Mouse (Mus musculus): ENCODE results near the gene Abcb1a. TPM values are rescaled to one million over a fixed set of nuclear protein-coding genes. Genes with fewer than 3 reads are reported as not detected.
A peak's percentile ranks its signal among the peaks of the same experiment; 100 is the strongest.

Gene Abcb1a
- 1.9 and 2.2 TPM in 2 replicates for polyA plus RNA-seq (2012; ENCODE audit: insufficient read depth, insufficient read length, missing spikeins)

DNA sequence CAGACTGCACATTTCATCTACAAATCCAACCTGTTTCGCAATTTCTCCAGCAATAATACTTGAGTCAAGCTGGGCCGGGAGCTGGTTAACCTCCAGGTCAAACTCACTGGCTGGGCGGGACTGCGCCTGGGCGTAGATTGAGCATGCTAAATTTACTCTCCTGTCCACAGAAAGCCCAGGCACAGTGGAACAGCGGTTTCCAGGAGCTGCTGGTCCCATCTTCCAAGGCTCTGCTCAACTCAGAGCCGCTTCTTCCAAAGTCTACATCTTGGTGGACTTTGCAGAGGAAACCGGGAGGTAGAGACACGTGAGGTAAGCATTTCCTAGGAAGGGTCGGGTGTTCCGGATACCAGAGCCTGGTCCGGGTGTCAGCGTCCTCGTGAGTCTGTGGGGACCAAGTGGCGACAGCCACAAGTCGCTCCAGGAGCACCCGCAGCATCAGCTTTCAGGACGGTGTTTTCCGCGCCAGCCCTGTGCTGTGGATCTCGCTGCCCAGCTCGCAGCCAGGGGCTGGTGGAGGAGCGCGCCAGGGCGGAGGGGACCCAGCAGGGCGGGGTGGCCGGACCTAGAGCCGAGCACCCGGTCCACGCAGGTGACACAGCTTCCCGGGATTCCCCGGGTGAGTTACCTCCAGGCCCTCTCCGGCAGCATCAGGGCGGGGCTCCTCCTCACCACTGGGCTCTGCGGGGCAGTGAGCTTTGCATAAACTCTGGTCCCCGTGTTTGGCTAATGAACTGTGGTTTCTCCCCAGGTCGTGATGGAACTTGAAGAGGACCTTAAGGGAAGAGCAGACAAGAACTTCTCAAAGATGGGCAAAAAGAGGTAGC is at the start of gene Abcb1a:
Gene Abcb1a (plus strand): TSS at position 167 of the 827 bp plus-strand sequence.
- Histone ChIP-seq H3K27ac (replicated peaks; ENCODE audit: low read depth, low read length) (no peak within 1 kb of the TSS), H3K4me3 (ENCODE audit: insufficient read depth, low read depth, low read length) (peak within 1 kb of the TSS; percentile 60), H3K4me1 (ENCODE audit: control insufficient read depth, insufficient read depth, insufficient read length, low read length) (no peaks in the 10 kb centered on the region)

DNA sequence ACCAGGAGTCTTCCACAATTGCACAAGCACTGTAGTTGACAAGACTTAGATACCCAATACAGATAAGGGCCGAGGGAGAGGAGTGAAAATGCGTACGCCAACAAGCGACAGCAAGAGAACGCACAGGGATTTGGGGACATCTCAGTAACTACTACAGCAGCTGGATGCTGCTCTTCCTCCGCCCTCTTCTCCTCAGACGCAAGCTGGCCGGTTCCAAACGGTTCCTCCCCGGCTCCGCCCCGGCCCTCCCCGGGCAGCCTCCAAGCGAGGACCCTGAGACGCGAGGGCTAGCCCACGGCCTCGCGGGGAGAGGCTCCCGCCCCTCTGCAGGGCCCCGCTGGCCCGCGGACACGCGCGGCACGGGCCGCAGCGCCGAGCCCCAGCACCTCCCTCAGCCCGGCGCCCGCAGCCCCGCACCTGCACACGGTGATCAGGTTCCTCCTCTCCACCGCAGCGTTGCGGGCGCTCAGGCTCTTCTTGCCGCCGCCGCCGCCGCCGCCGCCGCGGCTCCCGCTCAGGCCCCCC is 37.7 kb upstream of the Abcb1a start:
- Histone ChIP-seq H3K27ac (replicated peaks; ENCODE audit: low read depth, low read length) (no peak overlapping the region), H3K4me3 (ENCODE audit: insufficient read depth, low read depth, low read length) (peak overlapping the region; percentile 96), H3K4me1 (ENCODE audit: control insufficient read depth, insufficient read depth, insufficient read length, low read length) (no peaks in the 10 kb centered on the region)

DNA sequence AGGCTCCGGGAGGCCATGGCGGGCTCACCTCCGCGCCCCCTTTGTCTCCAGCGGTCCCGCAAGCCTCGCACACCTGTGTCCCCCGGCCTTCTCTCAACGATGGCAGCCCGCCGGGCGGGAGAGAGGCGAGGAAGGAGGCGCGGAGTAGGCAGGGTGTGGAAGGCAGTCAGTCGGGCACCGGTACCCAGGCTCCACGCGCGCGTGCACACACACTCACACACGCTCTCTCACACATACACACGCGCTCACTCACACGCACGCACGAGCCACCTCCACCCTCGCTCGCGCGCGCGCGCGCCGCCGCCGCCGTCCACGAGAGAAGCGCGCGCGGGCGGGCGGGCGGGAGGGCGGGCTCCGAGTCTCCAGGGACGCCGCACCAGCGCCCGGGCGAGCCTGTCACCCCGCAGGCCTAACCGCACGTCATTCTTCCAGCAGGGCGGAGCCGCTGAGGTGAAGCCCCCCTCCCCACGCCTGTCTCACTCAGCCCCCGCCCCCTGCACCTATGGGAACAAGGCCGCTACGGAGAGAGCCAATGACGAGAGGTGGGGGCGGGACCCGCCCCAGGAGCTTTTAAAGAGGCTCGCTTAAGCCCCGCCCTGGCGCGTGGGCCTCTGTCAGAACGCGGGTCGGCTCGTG is 37.2 kb upstream of the Abcb1a start, which contains the start of gene Rundc3b:
Gene Rundc3b (minus strand): TSS at position 357 of the 636 bp plus-strand sequence.
- no peak within 1 kb of the TSS for H3K27ac ChIP-seq (replicated peaks; ENCODE audit: low read depth, low read length)
- peak within 1 kb of the TSS; percentile 96 for H3K4me3 ChIP-seq (ENCODE audit: insufficient read depth, low read depth, low read length)
- H3K4me1 ChIP-seq (ENCODE audit: control insufficient read depth, insufficient read depth, insufficient read length, low read length): no peaks in the 10 kb centered on the region

DNA sequence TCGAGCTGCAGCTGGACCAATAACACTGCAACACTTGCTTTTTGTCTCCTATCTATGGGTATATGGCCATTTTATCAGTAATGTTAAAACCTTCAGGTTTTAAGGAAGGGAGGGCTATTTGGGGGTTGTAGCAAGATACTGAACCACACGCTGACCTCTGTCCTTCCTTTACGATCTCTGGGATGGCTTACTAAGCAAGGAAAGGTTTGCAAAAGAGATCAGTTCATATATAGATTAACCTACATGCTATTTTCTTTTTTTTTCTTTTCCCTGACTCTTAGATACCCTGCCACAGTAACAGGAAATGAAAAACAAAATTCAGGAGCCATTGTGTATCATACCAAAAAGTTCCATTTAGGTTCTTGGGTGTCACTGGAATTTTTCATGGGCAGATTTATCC is 27.0 kb upstream of the Abcb1a start:
- Histone ChIP-seq H3K4me3 (ENCODE audit: insufficient read depth, low read depth, low read length) (no peak overlapping the region), H3K27ac (replicated peaks; ENCODE audit: low read depth, low read length) (no peak overlapping the region), H3K4me1 (ENCODE audit: control insufficient read depth, insufficient read depth, insufficient read length, low read length) (no peaks in the 10 kb centered on the region)

DNA sequence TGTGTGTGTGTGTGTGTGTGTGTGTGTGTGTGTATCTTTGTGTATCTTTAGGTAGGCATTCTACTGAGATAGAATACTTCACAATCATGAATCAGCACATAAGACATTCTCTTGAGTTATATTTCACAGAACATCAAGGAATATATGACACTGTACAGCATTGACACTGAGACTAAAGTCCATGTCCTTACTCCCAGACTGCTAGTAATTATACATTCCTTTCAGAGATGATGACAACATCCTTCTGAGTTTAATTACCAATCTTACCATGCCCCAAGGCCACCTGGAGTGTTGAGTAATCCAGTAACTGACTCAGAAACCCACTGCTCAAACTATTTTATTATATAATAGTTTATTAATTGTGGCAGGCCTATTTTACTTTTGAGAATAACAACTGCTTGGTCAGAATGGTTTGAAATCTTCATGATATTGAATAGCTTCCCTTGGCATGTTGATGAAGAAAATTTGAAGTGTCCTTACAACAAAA is 25.3 kb upstream of the Abcb1a start:
- Histone ChIP-seq H3K27ac (replicated peaks; ENCODE audit: low read depth, low read length) (no peak overlapping the region), H3K4me3 (ENCODE audit: insufficient read depth, low read depth, low read length) (no peak overlapping the region), H3K4me1 (ENCODE audit: control insufficient read depth, insufficient read depth, insufficient read length, low read length) (no peaks in the 10 kb centered on the region)

DNA sequence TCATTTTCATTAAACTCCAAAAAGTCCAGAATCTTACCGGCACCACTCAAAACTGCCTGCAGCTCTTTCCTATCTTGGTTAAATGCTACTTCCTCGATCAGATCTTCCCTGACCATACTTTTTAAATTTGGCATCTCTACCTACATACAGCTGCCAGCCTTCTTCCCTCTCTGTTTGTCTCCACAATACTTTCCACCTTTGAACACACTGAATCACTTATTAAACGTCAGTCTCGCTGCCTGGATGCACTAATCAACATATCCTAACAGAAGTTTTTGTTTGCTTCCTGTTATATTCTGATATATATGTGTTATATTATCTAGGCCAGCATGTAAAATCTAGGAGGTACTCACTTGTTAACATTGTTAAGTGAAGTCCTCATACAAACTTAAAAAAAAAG is 11.6 kb upstream of the Abcb1a start:
- H3K27ac ChIP-seq (replicated peaks; ENCODE audit: low read depth, low read length): no peak overlapping the region
- no peaks in the 10 kb centered on the region for H3K4me1 ChIP-seq (ENCODE audit: control insufficient read depth, insufficient read depth, insufficient read length, low read length)
- no peak overlapping the region for H3K4me3 ChIP-seq (ENCODE audit: insufficient read depth, low read depth, low read length)

DNA sequence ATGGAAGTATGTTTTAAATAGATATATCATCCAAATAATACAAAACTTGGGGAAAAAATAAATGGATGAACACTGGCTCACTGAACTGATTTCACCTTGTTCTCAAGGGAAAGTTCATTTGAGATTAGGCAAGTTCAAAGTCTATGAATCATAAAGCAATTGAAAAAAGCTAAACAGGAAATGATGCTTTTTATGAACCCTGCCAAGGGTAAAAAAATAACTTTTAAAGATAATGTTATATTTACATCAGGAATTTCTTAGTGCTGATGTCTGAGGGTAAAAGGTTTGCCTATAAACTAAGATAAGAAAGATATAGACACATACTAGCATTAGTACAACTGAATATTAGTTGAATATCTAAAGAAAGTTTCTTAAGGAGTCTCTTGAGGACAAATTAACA is 11.1 kb upstream of the Abcb1a start:
- H3K4me1 ChIP-seq (ENCODE audit: control insufficient read depth, insufficient read depth, insufficient read length, low read length): no peaks in the 10 kb centered on the region
- H3K27ac ChIP-seq (replicated peaks; ENCODE audit: low read depth, low read length): no peak overlapping the region
- H3K4me3 ChIP-seq (ENCODE audit: insufficient read depth, low read depth, low read length): no peak overlapping the region

DNA sequence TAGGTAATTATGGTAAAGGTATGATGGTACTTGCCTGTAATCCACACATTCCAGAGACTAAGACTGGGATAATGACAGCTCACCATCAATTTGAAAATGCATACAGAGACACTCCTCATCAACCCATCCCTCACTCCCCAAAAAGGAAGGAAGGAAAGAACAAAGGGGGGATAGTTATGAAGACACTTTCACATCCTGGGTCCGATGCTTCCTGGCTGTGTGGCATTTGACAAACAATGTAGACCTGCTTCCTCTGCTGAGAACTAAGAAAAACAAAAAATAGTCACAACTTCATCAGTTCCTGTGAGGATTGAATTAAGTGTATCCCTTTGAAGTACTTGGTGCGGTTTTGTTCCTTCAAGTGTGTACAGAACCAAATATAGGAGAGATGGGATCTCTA is 7.8 kb upstream of the Abcb1a start:
- no peak overlapping the region for H3K27ac ChIP-seq (replicated peaks; ENCODE audit: low read depth, low read length)
- no peak overlapping the region for H3K4me3 ChIP-seq (ENCODE audit: insufficient read depth, low read depth, low read length)
- no peaks in the 10 kb centered on the region for H3K4me1 ChIP-seq (ENCODE audit: control insufficient read depth, insufficient read depth, insufficient read length, low read length)

DNA sequence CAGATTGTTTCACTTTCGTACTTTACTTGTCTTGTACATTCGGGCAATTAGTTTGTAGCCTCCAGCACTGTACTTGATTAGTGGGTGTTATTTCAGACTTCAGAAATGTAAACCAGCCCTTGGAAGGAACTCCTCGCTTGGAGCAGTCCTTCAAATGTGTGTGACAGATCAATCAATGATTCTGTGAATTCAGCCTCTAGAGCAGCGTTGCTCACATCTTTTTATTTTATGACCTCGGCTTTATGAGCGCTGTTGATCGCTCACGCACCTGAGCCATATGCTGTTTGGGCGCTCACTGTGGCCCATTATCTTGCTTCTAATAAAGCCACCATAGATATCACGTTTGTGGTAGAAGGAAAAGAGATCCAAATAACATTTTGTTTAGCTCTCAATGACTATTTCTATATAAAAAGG is 868 bp downstream of the Abcb1a start:
- no peaks in the 10 kb centered on the region for H3K4me1 ChIP-seq (ENCODE audit: control insufficient read depth, insufficient read depth, insufficient read length, low read length)
- peak overlapping the region; percentile 60 for H3K4me3 ChIP-seq (ENCODE audit: insufficient read depth, low read depth, low read length)

DNA sequence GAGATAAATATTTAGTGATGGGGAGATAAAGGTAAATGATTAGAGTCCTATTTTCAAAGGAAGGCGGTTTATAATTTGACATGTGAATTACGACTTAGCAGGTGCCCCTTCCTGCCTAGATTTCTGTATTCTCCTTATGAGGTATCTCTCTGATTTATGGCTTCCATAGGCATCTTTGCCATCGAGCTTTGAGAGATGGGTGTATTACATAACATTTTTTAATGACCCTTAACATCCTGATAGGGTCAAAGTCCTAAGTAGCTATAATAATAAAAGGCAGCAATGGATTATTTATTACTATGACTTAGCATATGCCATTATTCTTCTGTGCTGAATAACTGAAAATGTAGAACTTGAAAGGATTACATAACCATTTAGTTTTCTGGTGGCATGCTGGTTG is 4.8 kb downstream of the Abcb1a start:
- no peak overlapping the region for H3K27ac ChIP-seq (replicated peaks; ENCODE audit: low read depth, low read length)
- H3K4me1 ChIP-seq (ENCODE audit: control insufficient read depth, insufficient read depth, insufficient read length, low read length): no peaks in the 10 kb centered on the region
- no peak overlapping the region for H3K4me3 ChIP-seq (ENCODE audit: insufficient read depth, low read depth, low read length)

More for the DNA sequence above, 868 bp downstream of the Abcb1a start:
- H3K27ac ChIP-seq (replicated peaks; ENCODE audit: low read depth, low read length): no peak overlapping the region

DNA sequence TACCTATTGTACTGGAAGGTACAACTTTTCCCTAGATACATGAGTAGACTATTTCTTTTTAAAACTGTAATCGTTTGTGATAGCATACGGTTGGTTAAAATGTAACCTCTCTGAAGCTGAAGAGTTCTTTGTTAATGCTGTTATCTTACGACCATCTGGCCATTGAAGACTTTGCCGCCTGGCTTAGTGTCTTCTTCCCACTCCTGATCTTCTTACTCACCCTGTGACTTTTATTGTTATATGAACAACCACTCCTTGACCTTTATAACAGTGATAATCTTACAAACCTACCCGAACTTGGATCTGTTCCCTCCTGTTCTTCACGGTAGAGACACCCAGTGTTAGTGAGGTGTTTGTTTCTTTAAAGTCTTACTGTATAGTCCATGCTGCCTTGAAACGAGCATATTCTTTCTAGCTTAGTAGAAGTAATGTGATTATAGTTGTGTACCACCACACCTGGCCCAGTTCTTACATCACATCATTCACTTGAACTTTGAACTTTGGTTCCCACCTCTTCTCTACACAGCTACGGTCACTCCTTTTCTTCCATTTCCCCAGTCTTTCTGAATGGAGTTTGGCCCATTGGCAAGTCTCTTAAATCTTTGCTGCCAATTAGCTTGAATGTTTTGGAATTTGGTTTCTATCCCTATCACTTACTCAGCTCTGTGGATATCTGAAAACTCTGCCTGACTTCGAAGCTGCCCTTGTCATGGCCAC is 8.0 kb downstream of the Abcb1a start:
- Histone ChIP-seq H3K4me3 (ENCODE audit: insufficient read depth, low read depth, low read length) (no peak overlapping the region), H3K4me1 (ENCODE audit: control insufficient read depth, insufficient read depth, insufficient read length, low read length) (no peaks in the 10 kb centered on the region), H3K27ac (replicated peaks; ENCODE audit: low read depth, low read length) (no peak overlapping the region)

DNA sequence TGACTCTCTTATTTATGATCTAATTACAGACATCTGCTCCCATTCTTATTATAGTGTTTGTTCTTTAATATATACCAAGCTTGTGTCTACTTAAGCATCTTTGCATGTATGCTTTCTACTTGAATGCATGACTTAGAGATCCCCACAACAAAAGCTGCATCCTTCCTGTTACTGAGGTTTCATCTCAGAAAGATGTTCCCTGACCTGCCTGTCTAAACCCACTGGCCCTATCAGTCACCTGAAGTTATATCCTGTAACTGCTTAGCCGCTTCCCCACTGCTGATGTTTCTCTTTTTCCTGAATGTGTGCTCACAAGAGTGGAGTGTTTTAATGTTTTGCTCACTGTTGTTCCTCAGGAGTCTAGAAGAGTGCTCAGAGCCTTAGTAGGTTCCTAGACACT is 9.7 kb downstream of the Abcb1a start:
- Histone ChIP-seq H3K4me3 (ENCODE audit: insufficient read depth, low read depth, low read length) (no peak overlapping the region), H3K27ac (replicated peaks; ENCODE audit: low read depth, low read length) (no peak overlapping the region), H3K4me1 (ENCODE audit: control insufficient read depth, insufficient read depth, insufficient read length, low read length) (no peaks in the 10 kb centered on the region)

DNA sequence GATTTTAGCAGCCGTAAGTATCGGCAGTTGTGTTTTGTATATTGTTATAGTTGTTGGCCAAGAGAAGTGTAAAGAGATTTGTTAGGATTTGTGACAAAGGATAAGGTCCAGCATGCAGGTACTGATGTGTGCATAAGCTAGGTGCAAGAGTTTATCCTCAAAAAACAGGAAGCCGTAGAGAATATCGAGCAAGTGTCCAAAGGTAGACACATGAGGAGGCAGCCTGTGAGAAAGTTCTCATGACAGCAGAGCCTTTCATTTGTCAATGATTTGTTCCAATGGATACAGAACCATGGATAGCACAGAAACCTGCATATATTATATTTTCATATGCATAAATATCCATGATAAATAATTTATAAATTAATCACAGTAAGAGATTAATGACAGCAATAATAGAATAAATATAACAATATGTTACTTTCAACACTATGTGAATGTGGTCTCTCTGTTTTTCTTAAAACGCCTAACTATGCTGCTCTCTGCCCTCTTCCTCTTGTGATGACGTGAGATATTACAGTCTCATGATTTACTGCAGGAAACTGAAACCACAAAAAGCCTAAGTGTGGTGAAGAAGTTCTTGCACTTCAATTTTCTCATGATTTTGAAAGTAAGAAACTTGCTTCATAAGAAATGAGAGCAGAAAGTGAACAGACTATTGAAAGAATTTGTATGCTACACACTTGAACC is 15.5 kb downstream of the Abcb1a start:
- no peaks in the 10 kb centered on the region for H3K4me1 ChIP-seq (ENCODE audit: control insufficient read depth, insufficient read depth, insufficient read length, low read length)
- H3K27ac ChIP-seq (replicated peaks; ENCODE audit: low read depth, low read length): no peak overlapping the region
- H3K4me3 ChIP-seq (ENCODE audit: insufficient read depth, low read depth, low read length): no peak overlapping the region

DNA sequence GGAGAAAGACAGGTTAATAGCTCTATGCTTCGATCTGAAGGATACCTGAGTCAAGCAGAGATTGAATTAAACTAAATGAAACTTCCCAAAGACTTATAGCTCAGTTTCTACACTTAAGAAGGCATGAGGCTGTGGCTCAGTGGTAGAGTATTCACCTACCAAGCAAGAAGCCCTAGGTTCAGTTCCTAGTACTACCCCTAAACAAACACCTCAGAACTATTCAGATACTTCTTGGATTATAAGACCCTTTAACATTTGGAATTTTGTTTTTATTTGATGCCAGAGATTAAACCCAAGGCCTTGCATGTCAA is 16.0 kb downstream of the Abcb1a start:
- Histone ChIP-seq H3K4me1 (ENCODE audit: control insufficient read depth, insufficient read depth, insufficient read length, low read length) (no peaks in the 10 kb centered on the region), H3K27ac (replicated peaks; ENCODE audit: low read depth, low read length) (no peak overlapping the region), H3K4me3 (ENCODE audit: insufficient read depth, low read depth, low read length) (no peak overlapping the region)

DNA sequence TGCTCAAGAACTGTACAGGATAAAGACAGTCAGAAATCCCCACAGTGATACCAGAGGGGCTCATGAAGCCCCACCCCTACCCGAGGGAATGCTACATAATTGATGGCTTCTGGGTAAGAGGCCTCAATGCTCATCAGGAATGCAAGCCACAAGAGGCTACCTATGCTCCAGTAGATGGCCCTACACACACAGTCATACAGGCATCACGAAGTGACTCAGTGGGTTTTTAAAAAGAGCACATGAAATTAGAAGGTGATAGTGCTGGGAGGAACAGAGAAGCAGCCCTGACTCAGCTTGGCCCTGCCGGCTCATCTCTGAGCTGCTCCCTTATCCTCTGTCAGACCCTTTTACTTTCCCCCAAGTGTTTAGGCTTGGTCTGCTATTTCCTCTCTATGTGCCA is 21.3 kb downstream of the Abcb1a start:
- H3K4me3 ChIP-seq (ENCODE audit: insufficient read depth, low read depth, low read length): no peak overlapping the region
- H3K4me1 ChIP-seq (ENCODE audit: control insufficient read depth, insufficient read depth, insufficient read length, low read length): no peaks in the 10 kb centered on the region
- no peak overlapping the region for H3K27ac ChIP-seq (replicated peaks; ENCODE audit: low read depth, low read length)

All from brown adipose tissue, adult 24 weeks (tissue).